Mouse (Mus musculus): Measurements from ENCODE around the gene Camta2.

DNA sequence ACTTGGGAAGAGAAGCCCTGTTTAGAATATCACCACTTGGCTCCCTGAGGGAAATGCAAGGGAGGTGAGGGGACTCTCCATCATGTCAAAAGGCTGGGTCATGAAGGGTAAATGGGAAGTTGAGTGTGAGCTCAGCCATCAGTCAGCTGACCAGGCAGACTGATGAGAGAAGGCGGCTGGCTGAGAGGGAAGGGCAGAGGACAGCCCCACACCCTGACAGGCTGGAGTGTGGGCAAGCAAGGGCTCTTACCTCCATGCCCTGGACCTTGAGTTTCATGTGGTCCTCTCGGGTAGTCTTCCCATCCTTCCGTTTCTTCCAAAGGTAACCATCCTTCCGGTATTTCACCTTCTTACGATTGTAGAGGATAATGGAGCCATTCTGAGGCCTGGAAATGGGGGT lies 4.3 kb downstream of the Camta2 start:
- TF ChIP-seq CTCF (IDR thresholded peaks at IDR 0.05; ENCODE audit: low read depth) (no peak), EP300 (optimal IDR thresholded peaks at IDR 0.05) (no peak)
